Mouse (Mus musculus): ENCODE measurements around the gene Parva.
A peak's percentile ranks its signal among the peaks of the same experiment; 100 is the strongest.

Gene Parva

GRCm38 (mm10) chr7:112512257-112512656 is 85.0 kb downstream of the Parva start:
- no peak for DNase-seq (ENCODE audit: low read depth, low spot score)

- no peak for DNase-seq (ENCODE audit: low read depth, low spot score)
Measured at GRCm38 (mm10) chr7:112512895-112513294, 85.6 kb downstream of the Parva start.

GRCm38 (mm10) chr7:112514636-112515193 is 87.4 kb downstream of the Parva start:
- no peak for DNase-seq (ENCODE audit: low read depth, low spot score)

GRCm38 (mm10) chr7:112525465-112525864 is 98.2 kb downstream of the Parva start:
- no peak for DNase-seq (ENCODE audit: low read depth, low spot score)

- DNase-seq (ENCODE audit: low read depth, low spot score) = no peak
Measured at GRCm38 (mm10) chr7:112526226-112526625, 98.9 kb downstream of the Parva start.

GRCm38 (mm10) chr7:112527230-112527629 is 99.9 kb downstream of the Parva start:
- DNase-seq (ENCODE audit: low read depth, low spot score) = peak; percentile 28

GRCm38 (mm10) chr7:112528059-112528458 is 100.8 kb downstream of the Parva start:
- DNase-seq (ENCODE audit: low read depth, low spot score) = peak; percentile 30

GRCm38 (mm10) chr7:112528582-112529360 is 101.5 kb downstream of the Parva start:
- DNase-seq (ENCODE audit: low read depth, low spot score) = peak; percentile 14

- no peak for DNase-seq (ENCODE audit: low read depth, low spot score)
Measured at GRCm38 (mm10) chr7:112530924-112531323, 103.6 kb downstream of the Parva start.

GRCm38 (mm10) chr7:112534148-112534547 is 106.8 kb downstream of the Parva start:
- DNase-seq (ENCODE audit: low read depth, low spot score) = no peak

- peak; percentile 20 for DNase-seq (ENCODE audit: low read depth, low spot score)
Measured at GRCm38 (mm10) chr7:112535408-112535921, 108.2 kb downstream of the Parva start.

- DNase-seq (ENCODE audit: low read depth, low spot score) = no peak
Measured at GRCm38 (mm10) chr7:112549136-112549535, 121.8 kb downstream of the Parva start.

- no peak for DNase-seq (ENCODE audit: low read depth, low spot score)
Measured at GRCm38 (mm10) chr7:112561504-112561903, 134.2 kb downstream of the Parva start.

GRCm38 (mm10) chr7:112567004-112567403 is 139.7 kb downstream of the Parva start:
- DNase-seq (ENCODE audit: low read depth, low spot score) = no peak

- DNase-seq (ENCODE audit: low read depth, low spot score) = no peak
Measured at GRCm38 (mm10) chr7:112568961-112569360, 141.7 kb downstream of the Parva start.

GRCm38 (mm10) chr7:112581621-112582020 is 154.3 kb downstream of the Parva start:
- peak; percentile 48 for DNase-seq (ENCODE audit: low read depth, low spot score)

- DNase-seq (ENCODE audit: low read depth, low spot score) = peak; percentile 16
Measured at GRCm38 (mm10) chr7:112582882-112583405, 155.6 kb downstream of the Parva start.

- DNase-seq (ENCODE audit: low read depth, low spot score) = no peak
Measured at GRCm38 (mm10) chr7:112587449-112587848, 160.1 kb downstream of the Parva start.

- DNase-seq (ENCODE audit: low read depth, low spot score) = no peak
Measured at GRCm38 (mm10) chr7:112589530-112589929, 162.2 kb downstream of the Parva start.

- DNase-seq (ENCODE audit: low read depth, low spot score) = no peak
Measured at GRCm38 (mm10) chr7:112593586-112593985, 166.3 kb downstream of the Parva start.

GRCm38 (mm10) chr7:112595226-112595850 is 168.0 kb downstream of the Parva start:
- peak; percentile 56 for DNase-seq (ENCODE audit: low read depth, low spot score)

- no peak for DNase-seq (ENCODE audit: low read depth, low spot score)
Measured at GRCm38 (mm10) chr7:112599650-112600049, 172.3 kb downstream of the Parva start.

Measured in 3T3-L1 (cell line).